Mouse (Mus musculus) stomach, adult 2 months (tissue): ENCODE results near the gene Ralbp1. TPM values are rescaled to one million over a fixed set of nuclear protein-coding genes. Genes with fewer than 3 reads are reported as not detected.

Experiments used
- polyA plus RNA-seq: library from polyadenylated mRNA; depleted of rRNA; stranded (reverse); fragments of >200 nt; gene quantifications from 2 replicates; pipeline ENCODE4 v1.2.3, GENCODE M21; 2012; rRNA removed

The Ralbp1 gene
- 18.2 and 20.1 TPM in 2 replicates for polyA plus RNA-seq

GRCm38 (mm10) chr17:65885697-65886529, at the start of gene Ralbp1:
TSS of gene Ralbp1 (minus strand) at chr17:65885798.

Other genes starting within 250 kb of the Ralbp1 start
- not detected in 2 replicates for gene Txndc2, start 243.6 kb downstream of the Ralbp1 start, polyA plus RNA-seq
- 5.4 and 6.2 TPM in 2 replicates for gene Rab31, start 113.0 kb downstream of the Ralbp1 start, polyA plus RNA-seq
- gene Ppp4r1, start 103.2 kb downstream of the Ralbp1 start, polyA plus RNA-seq = 10.9 and 11.6 TPM in 2 replicates
- 16.2 and 18.8 TPM in 2 replicates for gene Twsg1, start 65.4 kb upstream of the Ralbp1 start, polyA plus RNA-seq
- gene Ankrd12, start 191.3 kb upstream of the Ralbp1 start, polyA plus RNA-seq = 0.58 and 0.87 TPM in 2 replicates
- gene Ndufv2, start 215.8 kb upstream of the Ralbp1 start, polyA plus RNA-seq = 15.5 and 16.6 TPM in 2 replicates
- 19.6 and 20.8 TPM in 2 replicates for gene Washc1, start 225.7 kb upstream of the Ralbp1 start, polyA plus RNA-seq
- gene Ddx11, start 237.7 kb upstream of the Ralbp1 start, polyA plus RNA-seq = 1.4 and 1.6 TPM in 2 replicates